Mouse (Mus musculus) neural tube, embryonic 13.5 days (tissue): ENCODE results near the gene Myo18a. TPM values are rescaled to one million over a fixed set of nuclear protein-coding genes. Genes with fewer than 3 reads are reported as not detected.
A peak's percentile ranks its signal among the peaks of the same experiment; 100 is the strongest.

ENCODE experiments used
- ATAC-seq: fragments of 200-750 bp; cut with Nextera tagmentation; 2 replicates; pipeline ENCODE4 v1.8.0; 2017; ENCODE audit warnings: low read depth, mild to moderate bottlenecking, moderate TSS enrichment, moderate library complexity
- H3K27ac ChIP-seq: fragments of 300-500 bp; sonication (generic); replicated peaks from 2 replicates; pipeline ENCODE4 v1.5.1; 2015; ENCODE audit warnings: moderate library complexity, mild to moderate bottlenecking, inconsistent platforms
- H3K27me3 ChIP-seq: fragments of 300-500 bp; sonication (generic); 2 replicates; pipeline ENCODE4 v1.6.1; 2015; ENCODE audit warnings: mild to moderate bottlenecking, inconsistent platforms
- H3K36me3 ChIP-seq: fragments of 300-500 bp; sonication (generic); 2 replicates; pipeline ENCODE4 v1.6.1; 2015; ENCODE audit warnings: mild to moderate bottlenecking, inconsistent platforms
- H3K4me1 ChIP-seq: fragments of 300-500 bp; sonication (generic); replicated peaks from 2 replicates; pipeline ENCODE4 v1.6.1; 2015; ENCODE audit warnings: inconsistent platforms
- H3K4me2 ChIP-seq: fragments of 300-500 bp; sonication (generic); 2 replicates; pipeline ENCODE4 v1.6.1; 2015; ENCODE audit warnings: inconsistent platforms, mild to moderate bottlenecking, moderate library complexity
- H3K4me3 ChIP-seq: fragments of 300-500 bp; sonication (generic); 2 replicates; pipeline ENCODE4 v1.5.1; 2015; ENCODE audit warnings: mild to moderate bottlenecking, inconsistent platforms
- H3K9ac ChIP-seq: fragments of 300-500 bp; sonication (generic); 2 replicates; pipeline ENCODE4 v1.6.1; 2015; ENCODE audit warnings: moderate library complexity, mild to moderate bottlenecking, inconsistent platforms
- H3K9me3 ChIP-seq: fragments of 300-500 bp; sonication (generic); 2 replicates; pipeline ENCODE4 v1.6.1; 2016; ENCODE audit warnings: inconsistent platforms
- WGBS: fragments of 180-500 bp; shearing (Covaris S2); methylation state at CpG from one replicate; pipeline ENCODE4 v1.1.7; 2015; 5-methylcytosine and 5-hydroxymethylcytosine counted together
- polyA plus RNA-seq: library from polyadenylated mRNA; unstranded; fragments of >200 nt; fragmentation: Nextera tagmentation; extraction: Ambion mirVana; gene quantifications from 2 replicates; pipeline ENCODE4 v1.2.1, GENCODE M21; 2015

Gene Myo18a
- polyA plus RNA-seq, 1 experiment from 2014 or later: 44.2 TPM

- no peak for ATAC-seq
- peaks cover 24% of the 10 kb centered on the region for H3K4me1 ChIP-seq
- H3K4me2 ChIP-seq: no peak overlapping the region
- WGBS: 15% methylated on average over 6 of the region's 6 CpGs
- H3K9me3 ChIP-seq: no peaks in the 10 kb centered on the region
- no peak overlapping the region for H3K27ac ChIP-seq
- no peak overlapping the region for H3K9ac ChIP-seq
- H3K36me3 ChIP-seq: no peaks in the 10 kb centered on the region
- H3K4me3 ChIP-seq: no peak overlapping the region
- H3K27me3 ChIP-seq: peaks cover 87% of the 10 kb centered on the region
Measured at GRCm38 (mm10) chr11:77913505-77913904, 150.5 kb downstream of the Myo18a start.

GRCm38 (mm10) chr11:77914598-77915260, 151.7 kb downstream of the Myo18a start:
- no peak overlapping the region for H3K4me3 ChIP-seq
- peak; percentile 45; the same call in 1 of the 2 replicates for ATAC-seq
- H3K4me1 ChIP-seq: peaks cover 18% of the 10 kb centered on the region
- peak overlapping the region; percentile 54 for H3K27ac ChIP-seq
- peaks cover 83% of the 10 kb centered on the region for H3K27me3 ChIP-seq
- H3K9ac ChIP-seq: peak overlapping the region; percentile 52; the same call in 1 of the 2 replicates
- peak overlapping the region; percentile 36 for H3K4me2 ChIP-seq
- no peaks in the 10 kb centered on the region for H3K9me3 ChIP-seq
- WGBS: 3% methylated on average over 31 of the region's 32 CpGs
- H3K36me3 ChIP-seq: no peaks in the 10 kb centered on the region

Other genes with a start within 250 kb of the Myo18a start
- gene Abhd15, start 248.1 kb upstream of the Myo18a start, polyA plus RNA-seq: 2.6 and 2.9 TPM in 2 replicates
- gene Trp53i13, start 247.3 kb upstream of the Myo18a start, polyA plus RNA-seq: 18.0 and 18.3 TPM in 2 replicates
- 0.15 TPM in 1 of 2 replicates, not detected in the other for gene Gm10392, start 244.0 kb upstream of the Myo18a start, polyA plus RNA-seq
- 18.3 and 18.8 TPM in 2 replicates for gene Taok1, start 155.4 kb upstream of the Myo18a start, polyA plus RNA-seq
- 3.9 and 4.0 TPM in 2 replicates for gene Nufip2, start 77.1 kb upstream of the Myo18a start, polyA plus RNA-seq
- 4.2 and 5.6 TPM in 2 replicates for gene Cryba1, start 38.0 kb upstream of the Myo18a start, polyA plus RNA-seq
- 1.7 and 2.8 TPM in 2 replicates for gene Gm10277, start 24.5 kb downstream of the Myo18a start, polyA plus RNA-seq
- gene Pipox, start 130.8 kb downstream of the Myo18a start, polyA plus RNA-seq: 4.1 and 6.1 TPM in 2 replicates
- gene Sez6, start 167.6 kb downstream of the Myo18a start, polyA plus RNA-seq: 95.2 and 104 TPM in 2 replicates
- 15.6 and 19.8 TPM in 2 replicates for gene Phf12, start 219.5 kb downstream of the Myo18a start, polyA plus RNA-seq